Mouse (Mus musculus) cerebellum, postnatal 10 days (tissue): ENCODE data around the gene Lhx9.

ENCODE experiments used
- DNase-seq, 2 experiments: peaks; one replicate each; pipeline ENCODE4 v3.0.0; 2021; ENCODE audit warnings: mixed read lengths in 2 of 2

Lhx9 gene

DNA sequence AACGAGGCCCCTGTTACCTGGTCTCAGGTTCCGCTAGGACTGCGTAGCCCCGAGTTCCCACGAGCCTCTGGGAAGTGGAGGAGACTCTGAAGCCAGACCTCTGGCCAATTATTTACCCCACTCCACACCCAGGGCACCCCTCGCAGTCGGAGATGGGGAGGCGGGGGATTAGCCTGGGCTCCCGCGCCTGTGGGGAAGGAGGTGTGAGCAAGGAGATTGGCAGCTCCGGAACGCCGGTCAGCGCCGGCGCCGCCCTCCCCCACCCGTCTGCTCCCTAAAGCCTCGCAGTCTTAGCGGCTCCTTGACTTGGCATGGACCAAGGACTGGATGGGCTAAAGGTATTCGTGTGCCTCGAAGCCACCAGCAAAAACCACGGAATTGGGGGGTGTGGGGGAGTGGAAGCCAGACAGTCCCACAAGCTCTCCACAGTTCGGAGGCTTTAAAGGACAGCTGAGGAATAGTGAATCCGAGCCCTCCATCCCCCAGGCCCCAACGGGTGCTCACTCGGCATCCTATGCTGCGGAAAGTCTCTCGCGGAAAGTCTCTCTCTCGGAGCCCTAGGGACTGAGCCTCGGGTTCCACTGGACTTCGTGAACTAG is at the start of gene Lhx9:
TSS of gene Lhx9 (minus strand) at position 67 of the 599 bp plus-strand sequence.
- DNase-seq = peak; percentile 56 to 57

GRCm38 (mm10) chr1:138896088-138896487 is 47.7 kb upstream of the Lhx9 start:
- DNase-seq = no peak

DNA sequence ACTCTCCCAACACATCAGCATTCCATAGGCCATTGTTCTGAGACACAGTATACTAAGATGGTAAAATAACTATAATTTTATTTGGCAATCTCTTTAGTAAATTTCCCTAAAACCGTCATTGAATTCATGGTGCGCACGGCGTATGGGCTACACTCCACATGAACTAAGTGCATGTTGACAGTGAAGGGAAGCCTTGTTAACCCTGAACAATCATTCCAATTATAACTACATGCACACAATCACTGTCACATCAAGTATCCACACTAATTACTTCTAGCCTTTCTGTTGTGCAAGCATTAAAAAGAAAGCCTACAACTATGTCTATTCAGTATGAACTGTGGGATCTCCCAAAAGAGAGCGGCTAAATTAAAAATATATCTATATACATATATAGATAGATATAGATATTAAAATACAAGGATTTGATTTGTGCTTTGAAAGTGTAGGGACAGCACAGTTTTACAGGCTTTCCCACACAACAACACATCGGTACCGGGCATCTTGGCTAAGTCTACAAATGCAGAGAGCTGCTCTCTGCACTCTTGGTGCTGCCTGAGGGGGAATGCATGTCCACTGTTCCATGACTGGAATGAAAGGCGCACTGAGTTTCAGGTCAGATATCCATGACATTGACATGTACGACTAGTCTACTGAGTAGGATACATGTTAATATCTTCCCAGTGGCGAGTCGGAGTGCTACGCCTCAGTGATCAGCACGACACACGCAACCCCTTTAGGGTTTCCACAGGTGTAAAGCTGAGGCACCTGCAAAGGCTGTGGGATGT is 29.3 kb upstream of the Lhx9 start:
- DNase-seq = no peak

- no peak for DNase-seq
These were observed 28.1 kb upstream of the Lhx9 start for GRCm38 (mm10) chr1:138876371-138877045.

- DNase-seq = peak; percentile 94 to 96
These were observed 7.9 kb upstream of the Lhx9 start, which contains the start of gene 2310009B15Rik for GRCm38 (mm10) chr1:138856101-138856950. Gene 2310009B15Rik, minus strand, starts transcription at chr1:138856852.

DNA sequence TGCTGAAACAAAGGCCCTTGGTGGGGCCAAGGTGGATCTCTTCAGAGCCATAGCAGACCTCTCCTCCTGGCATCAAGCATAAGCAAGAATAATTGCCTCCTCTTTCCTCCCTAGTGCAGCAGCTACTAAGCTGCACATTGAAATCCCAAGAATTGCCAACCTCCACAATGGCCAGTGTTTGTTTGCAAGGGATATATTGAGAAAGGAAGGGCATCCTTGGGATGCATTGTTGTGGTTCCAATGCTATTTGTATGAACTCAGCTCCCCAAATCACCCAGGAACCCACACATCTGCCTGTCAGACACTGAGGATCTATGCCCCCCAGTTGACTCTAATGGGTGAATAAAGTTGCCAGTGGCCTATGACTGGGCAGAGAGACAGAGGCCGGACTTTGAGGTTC is 2.4 kb upstream of the Lhx9 start:
- no peak for DNase-seq

GRCm38 (mm10) chr1:138850161-138850539 is 1.8 kb upstream of the Lhx9 start:
- DNase-seq = no peak

DNA sequence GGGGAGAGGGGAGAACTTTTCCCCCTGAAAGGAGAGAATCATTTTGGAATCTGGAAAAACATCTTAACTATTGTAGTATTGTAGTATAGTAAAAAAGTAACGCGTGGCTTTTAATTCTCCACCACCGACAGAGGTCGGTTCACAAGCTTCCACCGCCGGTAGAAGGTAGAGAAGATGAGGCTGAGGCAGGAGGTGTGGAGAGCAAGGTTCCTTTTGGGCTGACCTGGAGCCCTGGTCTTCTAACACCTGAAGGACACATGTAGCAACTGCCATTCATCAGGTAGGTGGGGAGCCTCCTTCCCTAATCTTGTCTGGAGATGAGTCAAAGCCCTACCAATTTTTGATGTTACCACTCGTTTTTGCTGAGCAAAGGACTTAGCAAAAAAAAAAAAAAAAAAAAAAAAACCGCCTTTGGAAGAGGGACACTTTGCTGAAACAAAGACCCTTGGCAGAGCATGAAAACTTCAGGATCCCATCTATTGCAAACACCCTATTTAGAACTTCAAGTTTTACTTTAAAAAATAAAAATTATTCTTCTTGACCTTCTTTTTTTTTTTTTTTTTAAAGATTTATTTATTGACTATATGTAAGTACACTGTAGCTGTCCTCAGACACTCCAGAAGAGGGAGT is 1.3 kb upstream of the Lhx9 start:
- no peak for DNase-seq

DNA sequence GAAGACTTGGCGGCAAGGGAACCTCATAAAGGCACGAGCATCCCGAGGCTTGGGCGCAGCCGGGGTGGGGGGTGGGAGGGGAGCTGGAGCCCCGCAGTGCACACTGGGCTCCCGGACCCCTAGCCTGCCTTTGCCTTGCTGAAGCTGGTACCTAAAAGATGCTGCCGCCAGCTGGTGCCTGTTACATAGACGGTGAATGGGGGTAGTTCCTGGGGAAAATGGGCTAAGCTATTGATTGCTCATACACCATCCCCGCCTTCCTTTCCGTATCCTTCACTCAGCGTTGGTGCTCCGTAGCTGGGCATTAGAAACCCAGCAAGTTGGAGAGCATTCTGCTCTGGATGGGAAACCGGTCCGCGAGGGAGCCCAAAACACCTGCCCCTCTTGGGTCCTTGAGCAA is 351 bp downstream of the Lhx9 start:
- DNase-seq = no peak

DNA sequence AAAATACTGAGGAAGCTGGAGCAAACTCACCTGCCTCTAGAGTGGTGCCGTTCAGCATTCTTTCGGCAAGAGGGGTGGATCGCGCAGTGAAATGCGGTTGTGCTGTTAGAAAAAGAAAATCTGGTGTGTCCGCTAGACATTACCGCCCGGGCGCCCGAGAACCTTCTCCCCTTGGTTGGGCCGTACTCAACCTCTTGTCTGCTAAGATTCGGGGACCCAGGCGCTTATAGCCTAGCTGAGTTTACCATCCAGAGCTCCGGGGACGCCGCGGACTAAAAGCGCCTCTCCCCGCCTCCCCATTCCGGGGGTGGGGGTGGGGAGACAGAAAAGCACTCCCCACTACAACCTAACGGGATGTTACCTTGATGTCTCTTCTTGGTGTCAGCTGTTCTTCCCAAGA is 1.2 kb downstream of the Lhx9 start:
- no peak for DNase-seq

GRCm38 (mm10) chr1:138846581-138846980 is 1.8 kb downstream of the Lhx9 start:
- DNase-seq = no peak

GRCm38 (mm10) chr1:138846131-138846530 is 2.2 kb downstream of the Lhx9 start:
- no peak for DNase-seq

GRCm38 (mm10) chr1:138845481-138845880 is 2.9 kb downstream of the Lhx9 start:
- no peak for DNase-seq

- DNase-seq = peak; percentile 67 to 68
These were observed 4.2 kb downstream of the Lhx9 start for GRCm38 (mm10) chr1:138844166-138844565.

DNA sequence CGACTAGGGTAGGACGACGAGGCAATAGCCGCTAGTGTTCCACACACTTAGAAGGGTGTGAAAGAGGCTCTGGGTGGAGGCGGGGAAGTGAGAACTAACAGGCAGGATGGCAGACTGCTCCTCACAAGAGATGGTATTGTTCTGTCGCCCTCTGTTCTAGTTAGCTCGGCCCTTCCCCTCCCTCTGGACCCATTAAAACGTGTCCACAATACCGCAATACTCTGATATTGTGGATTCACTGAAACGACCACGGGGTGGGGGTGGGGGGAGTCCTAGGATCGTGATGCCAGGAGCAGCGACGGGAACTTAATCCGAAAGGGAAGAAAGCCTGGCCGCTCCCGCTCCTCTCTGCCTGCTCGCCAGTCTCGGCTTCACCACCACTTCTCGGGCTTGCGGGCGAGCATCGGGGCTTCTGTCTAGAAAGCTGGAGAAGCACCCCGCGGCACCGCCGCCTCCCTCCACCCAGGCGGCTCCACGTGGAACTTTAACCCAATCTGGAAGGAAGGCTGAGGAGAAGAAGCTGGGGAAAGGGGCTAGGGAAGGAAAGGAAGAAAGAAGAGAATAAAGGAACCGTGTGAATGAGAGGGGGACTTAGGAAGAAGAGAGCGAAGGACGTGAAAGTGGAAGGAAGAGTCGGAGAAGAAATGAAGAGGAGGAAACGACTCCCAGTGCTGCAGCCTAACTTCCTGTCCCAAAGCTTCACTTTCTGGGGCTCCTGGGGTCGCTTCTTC is 4.9 kb downstream of the Lhx9 start:
- peak; percentile 59 to 60 for DNase-seq

DNA sequence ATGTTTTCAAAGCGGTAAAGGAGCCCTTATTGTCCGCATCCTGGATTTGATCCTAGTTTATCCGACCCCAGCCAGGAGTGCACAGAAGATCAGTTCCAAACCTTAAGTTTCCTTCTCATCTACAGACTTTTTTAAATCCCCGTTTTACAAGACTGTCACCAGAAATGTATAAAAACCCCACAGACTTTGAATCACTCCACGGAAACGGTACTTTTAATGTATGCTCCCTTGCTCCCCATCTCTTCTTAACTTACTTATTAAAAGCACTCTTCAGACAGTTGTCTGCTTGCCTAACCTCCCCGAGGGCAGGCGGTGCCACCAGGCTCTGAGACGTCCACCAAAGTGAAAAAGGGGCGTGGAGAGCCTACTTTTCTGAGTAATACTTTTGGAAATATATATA is 5.6 kb downstream of the Lhx9 start:
- DNase-seq = no peak

GRCm38 (mm10) chr1:138842315-138842714 is 6.1 kb downstream of the Lhx9 start:
- peak; percentile 44 to 45 for DNase-seq

DNA sequence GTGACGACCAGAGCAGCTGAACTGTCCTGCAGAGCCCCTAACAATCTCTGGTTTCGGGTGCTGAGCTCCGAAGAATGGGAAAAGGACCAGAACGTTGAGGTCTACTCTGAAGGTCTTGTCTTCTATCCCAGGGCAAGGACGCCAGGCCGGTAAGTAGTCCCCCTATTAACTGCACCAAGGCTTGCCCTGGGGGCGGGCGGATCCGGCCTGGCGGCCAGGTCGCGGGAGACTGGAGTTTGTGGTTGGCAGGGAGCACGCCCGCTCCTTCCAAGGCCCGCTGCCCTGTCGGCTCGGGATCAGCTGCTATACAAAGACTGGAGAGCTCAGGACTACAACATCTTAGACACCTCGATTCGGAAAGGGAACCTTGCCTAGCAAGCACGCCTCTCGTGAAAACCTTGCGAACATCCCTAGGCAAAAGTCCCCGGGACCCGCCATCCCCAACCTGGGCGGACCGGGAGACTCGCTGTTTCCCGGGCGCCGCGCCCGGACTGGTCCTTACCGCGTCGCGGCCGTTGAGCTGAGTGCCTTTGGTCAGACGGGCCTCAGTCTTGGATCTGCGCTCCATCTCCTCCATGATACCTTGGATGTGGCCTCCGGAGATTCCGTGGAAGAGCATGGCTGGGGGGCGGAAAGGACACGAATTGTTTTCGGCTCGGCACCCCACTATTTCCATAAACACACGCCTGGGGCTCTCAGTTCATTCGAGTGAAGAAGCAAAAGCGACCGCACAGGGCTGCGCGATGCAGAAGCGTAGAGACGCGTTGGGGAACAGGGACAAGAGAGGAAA is 6.9 kb downstream of the Lhx9 start:
- DNase-seq = peak; percentile 71 to 73

DNA sequence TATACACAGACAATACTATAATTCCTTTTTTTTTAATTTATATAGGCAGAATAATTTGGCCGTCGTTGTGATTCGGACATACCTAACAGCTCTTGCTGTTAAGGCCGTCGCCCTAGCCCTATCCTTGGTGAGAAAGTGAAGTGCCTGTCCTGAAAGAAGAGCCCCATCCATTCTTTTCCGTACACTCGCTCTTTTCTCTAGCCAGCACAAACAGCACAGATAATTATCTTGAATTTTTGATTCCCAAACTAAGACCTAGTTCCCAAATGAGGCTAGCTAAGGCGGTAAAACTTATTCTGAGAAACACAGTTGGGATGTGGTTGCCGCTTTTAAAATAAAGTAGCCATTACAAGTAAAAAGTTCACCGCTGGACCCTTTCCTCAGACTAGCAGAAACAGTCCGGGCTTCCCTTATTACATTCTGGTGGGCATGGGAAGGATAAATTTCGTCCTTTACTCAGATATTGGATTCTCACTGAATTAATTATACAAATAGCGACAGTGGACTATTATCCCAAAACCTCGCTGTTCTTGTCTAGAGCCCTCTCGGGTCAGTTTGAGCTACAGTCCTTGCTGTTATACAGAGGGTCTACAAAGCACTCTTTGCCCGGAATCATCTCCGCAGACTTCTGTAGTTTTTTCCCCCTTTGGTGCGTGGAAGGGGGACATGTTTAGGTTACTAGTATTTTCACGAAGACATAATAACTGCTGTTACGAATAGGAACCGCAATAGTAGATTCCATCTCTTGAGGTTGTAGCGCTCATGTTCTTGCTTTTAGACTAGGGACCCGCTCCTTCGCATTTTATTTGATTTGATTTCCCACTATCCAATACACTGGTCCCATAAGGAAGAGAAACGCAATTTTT is 7.7 kb downstream of the Lhx9 start:
- DNase-seq = peak in 1 of 2 experiments; percentile 40
